Mouse (Mus musculus): ENCODE data around the gene Gm3448.
A peak's percentile ranks its signal among the peaks of the same experiment; 100 is the strongest.
"Not testable (repeated sequence)": the region's sequence is repeated elsewhere in the genome, so short reads cannot be mapped to it uniquely, and the experiment has no call there.

Gene Gm3448

GRCm38 (mm10) chr17:15041175-15041729 is at the start of gene Gm3448, which contains the start of the genes Ermard and Tcte3:
TSS of gene Gm3448 (minus strand) at chr17:15041537.
TSS of gene Ermard (plus strand) at chr17:15041208.
TSS of gene Tcte3 (minus strand) at chr17:15041488.
- not testable (repeated sequence) for DNase-seq (ENCODE audit: extremely low read depth, low read depth)

- DNase-seq (ENCODE audit: extremely low read depth, low read depth) = no peak
Observed at GRCm38 (mm10) chr17:15088591-15089001, 47.3 kb upstream of the Gm3448 start.

GRCm38 (mm10) chr17:15088166-15088565 is 46.8 kb upstream of the Gm3448 start:
- DNase-seq (ENCODE audit: extremely low read depth, low read depth) = no peak

GRCm38 (mm10) chr17:15085006-15085405 is 43.7 kb upstream of the Gm3448 start:
- DNase-seq (ENCODE audit: extremely low read depth, low read depth) = peak; percentile 16

GRCm38 (mm10) chr17:15084226-15084848 is 43.0 kb upstream of the Gm3448 start:
- peak; percentile 92 for DNase-seq (ENCODE audit: extremely low read depth, low read depth)

GRCm38 (mm10) chr17:15077536-15077935 is 36.2 kb upstream of the Gm3448 start:
- no peak for DNase-seq (ENCODE audit: extremely low read depth, low read depth)

GRCm38 (mm10) chr17:15075033-15075432 is 33.7 kb upstream of the Gm3448 start:
- DNase-seq (ENCODE audit: extremely low read depth, low read depth) = no peak

- no peak for DNase-seq (ENCODE audit: extremely low read depth, low read depth)
Observed at GRCm38 (mm10) chr17:15072211-15072610, 30.9 kb upstream of the Gm3448 start.

- no peak for DNase-seq (ENCODE audit: extremely low read depth, low read depth)
Observed at GRCm38 (mm10) chr17:15069124-15069523, 27.8 kb upstream of the Gm3448 start.

GRCm38 (mm10) chr17:15068040-15068792 is 26.9 kb upstream of the Gm3448 start:
- DNase-seq (ENCODE audit: extremely low read depth, low read depth) = no peak

- no peak for DNase-seq (ENCODE audit: extremely low read depth, low read depth)
Observed at GRCm38 (mm10) chr17:15066911-15067310, 25.6 kb upstream of the Gm3448 start.

GRCm38 (mm10) chr17:15066066-15066465 is 24.7 kb upstream of the Gm3448 start:
- DNase-seq (ENCODE audit: extremely low read depth, low read depth) = no peak

GRCm38 (mm10) chr17:15065391-15066024 is 24.2 kb upstream of the Gm3448 start:
- peak; percentile 39 for DNase-seq (ENCODE audit: extremely low read depth, low read depth)

GRCm38 (mm10) chr17:15060356-15060755 is 19.0 kb upstream of the Gm3448 start:
- DNase-seq (ENCODE audit: extremely low read depth, low read depth) = no peak

- no peak for DNase-seq (ENCODE audit: extremely low read depth, low read depth)
Observed at GRCm38 (mm10) chr17:15059646-15060045, 18.3 kb upstream of the Gm3448 start.

GRCm38 (mm10) chr17:15058161-15058591 is 16.8 kb upstream of the Gm3448 start:
- no peak for DNase-seq (ENCODE audit: extremely low read depth, low read depth)

GRCm38 (mm10) chr17:15055925-15056324 is 14.6 kb upstream of the Gm3448 start:
- DNase-seq (ENCODE audit: extremely low read depth, low read depth) = no peak

- DNase-seq (ENCODE audit: extremely low read depth, low read depth) = not testable (repeated sequence)
Observed at GRCm38 (mm10) chr17:15053829-15054200, 12.5 kb upstream of the Gm3448 start.

- not testable (repeated sequence) for DNase-seq (ENCODE audit: extremely low read depth, low read depth)
Observed at GRCm38 (mm10) chr17:15053183-15053828, 12.0 kb upstream of the Gm3448 start.

- DNase-seq (ENCODE audit: extremely low read depth, low read depth) = not testable (repeated sequence)
Observed at GRCm38 (mm10) chr17:15052766-15053165, 11.4 kb upstream of the Gm3448 start.

- DNase-seq (ENCODE audit: extremely low read depth, low read depth) = not testable (repeated sequence)
Observed at GRCm38 (mm10) chr17:15050338-15050737, 9.0 kb upstream of the Gm3448 start.

Data from MEL-GATA-1-ER (cell line).